Mouse (Mus musculus) embryonic facial prominence, embryonic 11.5 days (tissue): ENCODE measurements around the gene Thada. TPM values are rescaled to one million over a fixed set of nuclear protein-coding genes. Genes with fewer than 3 reads are reported as not detected.

Experiments
- ATAC-seq: fragments of 200-750 bp; cut with Nextera tagmentation; replicated peaks from 2 replicates; pipeline ENCODE4 v1.8.0; 2017; ENCODE audit warnings: low read depth; ENCODE audit not compliant: insufficient number of reproducible peaks, low FRiP score, low TSS enrichment
- DNase-seq: peaks from one replicate; pipeline ENCODE4 v3.0.0-alpha.2; 2015; ENCODE audit warnings: low spot score
- H3K27ac ChIP-seq: fragments of 300-500 bp; sonication (generic); replicated peaks from 2 replicates; pipeline ENCODE4 v1.5.1; 2014; ENCODE audit warnings: mild to moderate bottlenecking, low read depth, low read length, control low read depth
- H3K27me3 ChIP-seq: fragments of 300-500 bp; sonication (generic); 2 replicates; pipeline ENCODE4 v1.6.1; 2014; ENCODE audit warnings: mild to moderate bottlenecking, low read length, moderate library complexity, mixed read lengths; ENCODE audit not compliant: control insufficient read depth, insufficient read depth
- H3K36me3 ChIP-seq: fragments of 300-500 bp; sonication (generic); replicated peaks from 2 replicates; pipeline ENCODE4 v1.6.1; 2014; ENCODE audit warnings: low read depth, mild to moderate bottlenecking, low read length, moderate library complexity, mixed read lengths; ENCODE audit not compliant: control insufficient read depth, insufficient read depth
- H3K4me1 ChIP-seq: fragments of 300-500 bp; sonication (generic); 2 replicates; pipeline ENCODE4 v1.6.1; 2014; ENCODE audit warnings: low read length, mixed read lengths; ENCODE audit not compliant: control insufficient read depth, insufficient read depth
- H3K4me2 ChIP-seq: fragments of 300-500 bp; sonication (generic); 2 replicates; pipeline ENCODE4 v1.6.1; 2014; ENCODE audit warnings: low read depth, mild to moderate bottlenecking, control low read depth, low read length, moderate library complexity
- H3K4me3 ChIP-seq: fragments of 300-500 bp; sonication (generic); 2 replicates; pipeline ENCODE4 v1.5.1; 2014; ENCODE audit warnings: low read depth, low read length, control low read depth
- H3K9ac ChIP-seq: fragments of 300-500 bp; sonication (generic); replicated peaks from 2 replicates; pipeline ENCODE4 v1.6.1; 2014; ENCODE audit warnings: mild to moderate bottlenecking, control low read depth, low read length
- H3K9me3 ChIP-seq: fragments of 300-500 bp; sonication (generic); replicated peaks from 2 replicates; pipeline ENCODE4 v1.6.1; 2016; ENCODE audit warnings: mild to moderate bottlenecking, low read length, inconsistent platforms, mixed read lengths; ENCODE audit not compliant: control insufficient read depth
- WGBS: fragments of 180-500 bp; shearing (Covaris S2); extraction: QIAGEN DNeasy Blood & Tissue Kit; methylation state at CpG from one replicate; pipeline ENCODE4 v1.1.7; 2014; 5-methylcytosine and 5-hydroxymethylcytosine counted together
- polyA plus RNA-seq: library from polyadenylated mRNA; unstranded; fragments of >200 nt; fragmentation: Nextera tagmentation; extraction: Ambion mirVana; gene quantifications from 2 replicates; pipeline ENCODE4 v1.2.1, GENCODE M21; 2014

Thada gene
- polyA plus RNA-seq, 1 experiment from 2014 or later: 8.2 TPM

- Histone ChIP-seq H3K27ac (no peak overlapping the region), H3K4me2 (no peak overlapping the region), H3K4me3 (no peak overlapping the region), H3K9ac (no peak overlapping the region), H3K4me1 (no peaks in the 10 kb centered on the region), H3K36me3 (no peaks in the 10 kb centered on the region), H3K9me3 (no peaks in the 10 kb centered on the region), H3K27me3 (no peaks in the 10 kb centered on the region)
- WGBS: 88% methylated on average over 12 of the region's 12 CpGs
- ATAC-seq: no peak
- DNase-seq: no peak
Measured at GRCm38 (mm10) chr17:84158461-84158795, 307.6 kb downstream of the Thada start.

DNA sequence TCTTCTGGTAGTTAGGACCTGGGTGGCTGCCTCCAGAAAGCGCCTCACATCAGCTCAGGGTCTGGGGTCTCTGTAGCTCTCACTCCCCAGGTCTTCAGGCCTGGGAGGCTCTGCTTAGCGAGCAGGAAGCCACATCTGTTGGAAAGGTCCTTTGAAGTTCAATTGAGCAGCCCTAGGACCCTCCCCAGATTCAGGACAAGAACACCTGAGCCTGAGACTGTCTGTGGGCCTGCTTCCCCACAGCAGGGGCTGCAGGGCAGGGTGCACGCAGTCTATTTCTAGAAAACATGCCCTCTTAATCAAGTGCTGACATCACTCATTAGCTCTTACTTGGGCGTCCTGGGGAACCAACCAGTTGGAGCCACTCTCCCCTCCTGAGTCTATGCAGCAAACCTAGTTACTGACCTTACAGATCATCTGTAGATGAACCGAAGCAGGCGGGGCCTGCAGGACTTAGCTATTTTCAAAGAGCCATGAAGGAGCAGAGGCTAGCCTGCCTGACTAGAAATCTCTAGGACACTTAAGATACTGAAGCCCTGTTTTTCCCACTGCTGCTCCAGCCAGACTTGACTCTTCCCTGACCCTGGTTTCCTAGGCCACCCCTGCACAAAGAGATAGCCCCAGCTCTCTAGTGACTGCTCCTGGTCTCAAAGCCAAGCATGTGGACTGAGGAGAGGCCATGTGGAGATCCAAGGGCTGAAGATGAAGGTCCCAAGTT is 308.1 kb downstream of the Thada start:
- no peaks in the 10 kb centered on the region for H3K9me3 ChIP-seq
- no peak overlapping the region; the same call in 1 of the 2 replicates for H3K9ac ChIP-seq
- H3K4me2 ChIP-seq: no peak overlapping the region
- no peak overlapping the region for H3K27ac ChIP-seq
- H3K27me3 ChIP-seq: no peaks in the 10 kb centered on the region
- WGBS: 58% methylated on average over 6 of the region's 6 CpGs
- DNase-seq: no peak
- H3K4me3 ChIP-seq: no peak overlapping the region
- ATAC-seq: no peak
- no peaks in the 10 kb centered on the region for H3K4me1 ChIP-seq
- no peaks in the 10 kb centered on the region for H3K36me3 ChIP-seq

- Histone ChIP-seq H3K27me3 (no peaks in the 10 kb centered on the region), H3K9ac (no peak overlapping the region), H3K9me3 (no peaks in the 10 kb centered on the region), H3K36me3 (no peaks in the 10 kb centered on the region), H3K27ac (no peak overlapping the region), H3K4me2 (no peak overlapping the region), H3K4me3 (no peak overlapping the region), H3K4me1 (no peaks in the 10 kb centered on the region)
- ATAC-seq (no peak), DNase-seq (no peak)
- 35% methylated on average over 19 of the region's 19 CpGs for WGBS
Measured at GRCm38 (mm10) chr17:84156748-84157742, 309.0 kb downstream of the Thada start.

DNA sequence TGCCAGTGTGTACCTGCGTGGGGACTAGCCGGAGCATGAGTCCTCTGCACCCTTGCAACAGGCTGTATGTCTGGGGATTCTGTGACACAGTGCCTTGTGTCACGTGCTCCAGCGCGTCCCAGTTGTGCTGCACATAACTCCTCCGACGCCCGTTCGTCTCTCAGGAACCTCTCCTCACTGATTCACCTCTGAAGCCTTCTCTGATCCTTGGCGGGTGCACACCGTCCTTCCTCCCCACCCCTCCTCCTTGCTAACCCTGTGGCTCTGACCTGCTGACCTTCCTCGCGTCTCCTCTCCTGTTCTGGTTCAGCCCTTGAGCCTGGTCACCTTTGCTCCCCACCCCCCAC is 309.8 kb downstream of the Thada start:
- WGBS: 34% methylated on average over 13 of the region's 13 CpGs
- no peak for ATAC-seq

DNA sequence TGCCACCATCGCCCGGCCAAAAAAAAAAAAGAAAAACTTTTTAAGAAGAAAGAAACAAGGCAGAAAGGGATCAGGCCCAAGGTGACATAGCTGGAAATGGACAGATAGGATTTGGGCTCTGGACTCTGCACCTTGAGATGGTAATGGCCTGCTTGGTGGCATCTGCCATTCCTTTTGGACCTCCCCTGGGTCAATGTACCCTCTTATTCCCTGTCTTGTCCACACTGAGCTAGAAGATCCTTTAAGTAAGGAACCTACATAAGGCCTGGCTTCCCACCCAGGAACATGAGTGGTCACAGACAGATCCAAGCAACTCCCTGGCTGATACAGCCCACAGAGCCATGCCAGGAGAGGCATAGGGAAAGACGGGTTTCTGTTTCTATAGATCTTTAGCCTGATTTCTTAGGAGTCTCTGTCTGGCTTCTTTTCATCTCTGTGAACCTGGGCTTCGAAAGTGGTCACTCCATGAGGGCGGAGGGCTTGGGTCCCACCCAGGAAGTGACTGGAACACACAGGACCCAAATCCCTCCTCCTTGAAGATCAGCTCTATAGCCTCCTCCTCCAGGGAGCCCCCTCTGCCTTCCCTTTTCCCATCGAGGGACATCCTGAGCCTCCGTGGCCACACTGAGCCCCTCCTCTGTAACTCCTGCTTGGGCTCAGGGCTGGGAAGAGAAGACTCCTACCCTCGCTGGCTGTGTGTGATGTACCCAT is 310.3 kb downstream of the Thada start:
- Histone ChIP-seq H3K4me2 (no peak overlapping the region), H3K9me3 (no peaks in the 10 kb centered on the region), H3K36me3 (no peaks in the 10 kb centered on the region), H3K4me3 (no peak overlapping the region), H3K27me3 (no peaks in the 10 kb centered on the region), H3K4me1 (no peaks in the 10 kb centered on the region), H3K27ac (no peak overlapping the region), H3K9ac (no peak overlapping the region; the same call in 1 of the 2 replicates)
- ATAC-seq (no peak), DNase-seq (no peak)
- WGBS: 80% methylated on average over 8 of the region's 8 CpGs

More for the DNA sequence above, 309.8 kb downstream of the Thada start:
- no peak overlapping the region for H3K27ac ChIP-seq
- no peaks in the 10 kb centered on the region for H3K9me3 ChIP-seq
- no peak overlapping the region for H3K9ac ChIP-seq
- H3K4me3 ChIP-seq: no peak overlapping the region
- H3K4me1 ChIP-seq: no peaks in the 10 kb centered on the region
- H3K4me2 ChIP-seq: no peak overlapping the region
- no peak for DNase-seq
- no peaks in the 10 kb centered on the region for H3K27me3 ChIP-seq
- H3K36me3 ChIP-seq: no peaks in the 10 kb centered on the region

- no peak overlapping the region for H3K9ac ChIP-seq
- 90% methylated on average over 6 of the region's 6 CpGs for WGBS
- no peaks in the 10 kb centered on the region for H3K27me3 ChIP-seq
- DNase-seq: no peak
- no peaks in the 10 kb centered on the region for H3K36me3 ChIP-seq
- no peak overlapping the region for H3K27ac ChIP-seq
- no peak overlapping the region for H3K4me3 ChIP-seq
- no peaks in the 10 kb centered on the region for H3K4me1 ChIP-seq
- no peak overlapping the region for H3K4me2 ChIP-seq
- H3K9me3 ChIP-seq: no peaks in the 10 kb centered on the region
- ATAC-seq: no peak
Measured at GRCm38 (mm10) chr17:84155029-84155338, 311.0 kb downstream of the Thada start.

DNA sequence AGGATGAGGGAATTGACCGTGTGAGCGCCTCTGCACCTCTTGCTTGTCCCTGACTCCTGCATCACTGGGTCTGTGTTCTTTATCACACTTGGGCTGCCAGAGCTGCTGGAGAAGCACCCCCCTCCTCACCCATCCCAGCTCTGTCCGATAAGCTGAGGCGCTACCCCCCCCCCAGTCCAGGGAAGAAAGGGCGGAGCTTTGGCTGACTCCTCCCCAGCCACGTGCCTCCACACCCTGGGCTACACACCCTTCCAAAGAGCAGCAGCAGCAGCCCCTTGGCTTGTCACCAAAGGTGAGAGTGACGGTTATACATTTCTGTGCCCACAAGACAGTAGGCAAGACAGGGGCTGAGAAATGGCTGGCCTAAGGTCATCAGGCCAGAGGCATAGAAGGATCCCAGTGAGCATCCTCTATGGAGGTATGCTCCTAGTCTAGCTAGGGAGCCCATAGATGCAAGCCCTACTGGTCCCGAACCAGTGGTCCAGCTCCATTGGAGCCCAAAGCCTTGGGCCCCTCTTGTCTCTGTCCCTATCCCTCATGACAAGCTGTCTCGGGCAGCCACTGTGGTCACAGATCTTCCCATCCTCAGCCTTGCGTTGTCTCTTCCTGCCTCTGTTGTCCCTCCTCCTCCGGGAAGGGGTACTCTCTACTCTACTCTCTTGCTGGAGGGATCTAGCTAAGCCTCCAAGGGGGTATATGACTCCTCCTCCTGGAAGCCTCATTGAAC is 311.5 kb downstream of the Thada start:
- Histone ChIP-seq H3K36me3 (no peaks in the 10 kb centered on the region), H3K9me3 (no peaks in the 10 kb centered on the region), H3K4me3 (no peak overlapping the region), H3K27me3 (no peaks in the 10 kb centered on the region), H3K9ac (no peak overlapping the region), H3K4me1 (no peaks in the 10 kb centered on the region), H3K27ac (no peak overlapping the region), H3K4me2 (no peak overlapping the region)
- whole genome bisulfite sequencing: 84% methylated on average over 11 of the region's 11 CpGs
- 0 out of 2 replicates have a peak, but pooled peaks have one; percentile 12 for ATAC-seq
- no peak for DNase-seq
